Mouse (Mus musculus) E14TG2a.4 (cell line): ENCODE measurements at regions not wholly inside any gene's neighbourhood (a gene's known extent, or its start where the extent isn't known, plus 50 kb on each side); places are given as distances from the start of the nearest gene placed in this dataset.

Source experiments
- CTCF ChIP-seq: conservative IDR thresholded peaks from 2 replicates; pipeline ENCODE4 v1.5.1; 2014; ENCODE audit warnings: low read length
- POU5F1 ChIP-seq: IDR thresholded peaks from 2 replicates; pipeline ENCODE4 v1.6.1; 2014; ENCODE audit warnings: low read length, borderline replicate concordance

DNA sequence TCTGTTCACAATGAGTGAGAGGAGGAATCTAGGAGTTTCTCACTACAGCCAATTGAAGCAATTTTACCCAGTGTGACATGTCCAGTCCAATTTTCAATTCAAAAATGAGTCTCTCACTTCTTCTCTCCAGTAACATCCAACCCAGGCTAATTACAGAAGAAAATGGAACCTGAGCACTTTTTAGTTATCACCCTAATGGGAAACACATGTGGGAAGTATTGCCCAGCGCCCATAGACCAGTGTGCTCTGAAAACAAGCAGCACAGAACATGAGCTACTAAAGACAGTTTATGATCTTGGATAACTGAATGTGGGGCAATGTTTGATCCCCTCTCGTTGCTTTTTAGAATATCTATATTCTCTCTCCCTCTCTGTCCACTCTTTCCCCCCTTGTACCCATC lies 70.5 kb upstream of the Efemp1 start:
- TF ChIP-seq CTCF: no peak
- TF ChIP-seq POU5F1: no peak
